Mouse (Mus musculus): ENCODE data around the gene Ugt1a7c.
"Not testable (repeated sequence)": the region's sequence is repeated elsewhere in the genome, so short reads cannot be mapped to it uniquely, and the experiment has no call there.

The Ugt1a7c gene

DNA sequence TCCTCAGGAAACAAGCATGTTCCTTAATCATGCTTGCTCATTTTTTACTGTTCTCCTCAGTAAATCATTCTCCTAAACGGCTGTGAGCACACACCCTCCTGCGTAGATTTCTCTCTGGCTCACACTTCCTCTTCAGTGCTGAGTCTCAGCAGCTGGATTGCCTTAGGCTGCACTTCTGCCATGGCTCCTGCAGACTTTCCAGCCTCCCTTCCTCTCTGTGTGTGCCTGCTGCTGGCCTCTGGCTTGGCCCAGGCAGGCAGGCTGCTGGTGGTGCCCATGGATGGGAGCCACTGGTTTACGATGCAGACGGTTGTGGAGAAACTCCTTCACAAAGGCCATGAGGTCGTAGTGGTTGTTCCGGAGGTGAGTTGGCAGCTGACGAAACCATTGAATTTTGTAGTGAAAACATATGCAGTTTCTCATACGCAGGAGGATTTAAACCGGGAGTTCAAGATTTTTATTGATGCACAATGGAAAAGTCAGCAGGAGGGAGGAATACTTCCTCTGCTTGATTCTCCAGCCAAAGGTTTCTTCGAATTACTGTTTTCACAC lies at the start of gene Ugt1a7c:
Ugt1a7c (plus strand) TSS at position 122 of the 552 bp plus-strand sequence.
- DNase-seq (ENCODE audit: inconsistent age in 2 of 2, low spot score in 1 of 2): peak in 1 of 2 experiments; percentile 38

DNA sequence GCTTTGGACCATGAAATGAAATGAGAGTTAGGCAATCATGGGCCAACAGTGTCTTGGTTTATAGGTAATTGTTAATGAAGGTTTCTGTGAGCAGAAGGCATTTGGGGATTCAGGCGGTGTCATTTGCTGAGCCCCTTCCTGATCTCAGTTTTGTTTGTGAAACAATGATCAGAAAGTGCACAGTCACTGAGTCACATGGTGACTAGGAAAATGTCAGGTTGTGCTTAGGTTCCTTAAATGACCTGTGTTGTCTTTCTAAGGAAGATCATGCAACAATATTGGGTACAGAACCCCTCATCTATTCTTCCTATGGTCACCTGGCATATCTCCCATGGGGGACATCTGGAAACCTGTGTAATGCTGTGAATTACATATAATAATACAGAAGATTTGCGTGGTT lies 47.5 kb upstream of the Ugt1a7c start:
- not testable (repeated sequence) for DNase-seq (ENCODE audit: inconsistent age in 2 of 2, low spot score in 1 of 2)

DNA sequence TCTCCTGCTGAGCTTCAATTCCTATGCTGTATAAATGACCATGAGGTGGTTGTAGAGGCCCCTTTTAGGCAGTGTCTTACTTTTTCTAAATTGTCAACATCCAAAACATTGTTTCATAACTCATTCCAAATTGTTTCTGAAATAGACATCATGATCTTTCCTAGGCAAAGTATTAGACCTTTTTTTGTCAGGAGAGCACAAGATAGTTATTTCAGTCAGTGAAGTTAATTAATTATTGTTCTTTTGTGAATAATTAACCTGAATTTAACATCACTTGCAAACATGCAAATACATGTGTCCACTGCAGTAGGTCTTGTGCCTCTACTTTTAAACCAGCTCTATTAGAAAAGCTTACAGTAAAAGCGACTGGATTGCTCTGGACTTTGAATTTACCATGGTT lies 39.8 kb upstream of the Ugt1a7c start, which contains the start of gene Ugt1a10:
Ugt1a10 (plus strand) TSS at position 301 of the 400 bp plus-strand sequence.
- DNase-seq (ENCODE audit: inconsistent age in 2 of 2, low spot score in 1 of 2): no peak

DNA sequence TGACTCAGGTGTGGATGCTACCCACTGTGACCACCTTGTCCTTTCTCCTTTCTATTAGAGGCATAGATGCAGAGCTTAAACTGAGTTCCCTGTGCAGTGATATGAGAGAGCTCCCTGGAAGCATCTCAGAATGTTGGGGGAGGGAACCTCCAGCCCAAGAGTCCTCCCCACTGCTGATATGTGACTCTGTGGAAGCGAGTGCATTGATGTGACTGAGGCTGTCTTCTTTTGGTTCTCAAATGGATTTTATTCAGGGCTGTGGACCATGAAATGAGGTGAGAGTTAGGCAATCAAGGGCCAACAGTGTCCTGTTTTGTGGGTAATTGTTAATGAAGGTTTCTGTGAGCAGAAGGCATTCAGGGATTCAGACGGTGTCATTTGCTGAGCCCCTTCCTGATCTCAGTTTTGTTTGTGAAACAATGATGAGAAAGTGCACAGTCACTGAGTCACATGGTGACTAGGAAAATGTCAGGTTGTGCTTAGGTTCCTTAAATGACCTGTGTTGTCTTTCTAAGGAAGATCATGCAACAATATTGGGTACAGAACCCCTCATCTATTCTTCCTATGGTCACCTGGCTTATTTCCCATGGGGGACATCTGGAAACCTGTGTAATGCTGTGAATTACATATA lies 28.3 kb upstream of the Ugt1a7c start:
- DNase-seq (ENCODE audit: inconsistent age in 2 of 2, low spot score in 1 of 2): not testable (repeated sequence)

DNA sequence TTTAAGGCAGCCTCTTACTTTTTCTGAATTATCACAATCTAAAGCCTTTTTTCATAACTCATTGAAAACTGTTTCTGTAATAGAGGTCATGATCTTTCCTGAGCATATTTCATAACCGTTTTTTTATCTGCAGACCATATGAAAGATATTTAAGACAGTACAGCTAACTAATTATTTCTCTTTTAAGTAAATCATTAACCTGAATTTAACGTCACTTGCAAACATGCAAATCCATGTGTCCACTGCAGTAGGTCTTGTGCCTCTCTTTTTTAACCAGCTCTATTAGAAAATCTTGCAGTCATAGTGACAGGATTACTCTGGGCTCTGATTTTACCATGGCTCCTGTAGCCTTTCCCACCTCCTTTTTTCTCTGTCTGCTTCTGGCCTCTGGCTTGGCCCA lies 24.4 kb upstream of the Ugt1a7c start, which contains the start of gene Ugt1a9:
Ugt1a9 (plus strand) TSS at position 306 of the 400 bp plus-strand sequence.
- DNase-seq (ENCODE audit: inconsistent age in 2 of 2, low spot score in 1 of 2): no peak

DNA sequence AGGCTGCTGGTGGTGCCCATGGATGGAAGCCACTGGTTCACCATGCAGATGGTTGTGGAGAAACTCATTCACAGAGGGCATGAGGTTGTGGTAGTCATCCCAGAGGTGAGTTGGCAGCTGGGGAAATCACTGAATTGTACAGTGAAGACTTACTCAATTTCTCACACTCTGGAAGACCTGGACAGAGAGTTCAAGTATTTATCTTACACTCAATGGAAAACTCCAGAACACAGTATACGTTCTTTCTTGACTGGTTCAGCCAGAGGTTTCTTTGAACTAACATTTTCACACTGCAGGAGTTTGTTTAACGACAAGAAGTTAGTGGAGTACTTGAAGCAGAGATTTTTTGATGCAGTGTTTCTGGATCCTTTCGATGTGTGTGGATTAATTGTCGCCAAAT lies 24.0 kb upstream of the Ugt1a7c start:
- DNase-seq (ENCODE audit: inconsistent age in 2 of 2, low spot score in 1 of 2): no peak

DNA sequence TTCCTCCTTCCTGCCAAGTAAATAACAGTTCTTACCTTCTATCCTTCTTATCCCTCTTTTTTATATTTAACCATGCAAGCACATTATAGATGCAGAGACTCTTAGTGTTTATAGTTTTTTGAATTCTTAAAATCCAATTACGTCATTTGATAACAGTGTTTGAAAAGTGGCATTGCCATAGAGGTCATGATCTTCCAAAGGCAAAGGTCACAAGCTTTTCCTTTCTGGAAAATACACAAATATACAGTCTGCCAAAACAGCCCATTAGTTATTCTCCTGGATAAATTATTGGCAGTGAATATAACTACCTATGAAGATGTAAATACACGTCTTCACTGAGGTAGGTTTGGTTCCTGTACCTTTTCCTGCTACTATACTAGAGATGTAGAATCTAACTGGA lies 20.4 kb upstream of the Ugt1a7c start:
- no peak for DNase-seq (ENCODE audit: inconsistent age in 2 of 2, low spot score in 1 of 2)

DNA sequence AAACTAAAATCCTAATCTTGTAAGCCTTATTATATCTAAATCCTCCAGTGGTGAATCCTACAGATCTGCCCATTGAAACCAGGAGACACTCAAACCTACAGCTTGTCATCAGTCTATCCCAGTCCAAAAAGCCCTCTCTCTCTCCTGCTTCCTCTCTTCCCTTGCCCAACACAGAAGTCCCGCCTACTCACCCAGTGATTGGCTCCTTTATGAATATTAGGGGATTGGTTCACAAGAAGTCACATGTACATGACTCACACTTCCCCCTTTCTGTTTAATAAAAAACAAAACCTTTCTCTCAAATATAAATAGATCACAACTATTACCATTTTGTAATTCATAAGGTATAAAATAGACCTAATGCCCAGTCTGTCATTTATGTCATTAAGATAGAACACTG lies 17.7 kb upstream of the Ugt1a7c start:
- DNase-seq (ENCODE audit: inconsistent age in 2 of 2, low spot score in 1 of 2): no peak

DNA sequence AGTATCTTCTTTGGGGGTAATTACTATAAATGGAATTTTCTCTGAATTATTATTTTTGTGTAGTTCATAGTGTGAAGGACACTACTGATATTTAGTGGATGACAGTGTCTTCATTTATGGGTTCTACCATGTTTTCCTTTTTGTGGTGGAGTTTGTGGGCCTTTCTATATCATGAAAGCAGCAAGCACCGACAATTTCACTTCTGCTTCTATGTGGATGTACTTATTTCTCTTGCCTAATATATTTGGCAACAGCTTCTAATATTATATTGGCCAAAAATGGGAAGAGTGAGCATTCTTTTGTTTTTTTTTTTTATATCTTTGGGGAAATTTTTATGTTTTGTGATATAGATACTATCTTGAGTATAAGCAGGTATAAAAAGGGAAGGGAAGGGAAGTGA lies 13.2 kb upstream of the Ugt1a7c start:
- DNase-seq (ENCODE audit: inconsistent age in 2 of 2, low spot score in 1 of 2): no peak

DNA sequence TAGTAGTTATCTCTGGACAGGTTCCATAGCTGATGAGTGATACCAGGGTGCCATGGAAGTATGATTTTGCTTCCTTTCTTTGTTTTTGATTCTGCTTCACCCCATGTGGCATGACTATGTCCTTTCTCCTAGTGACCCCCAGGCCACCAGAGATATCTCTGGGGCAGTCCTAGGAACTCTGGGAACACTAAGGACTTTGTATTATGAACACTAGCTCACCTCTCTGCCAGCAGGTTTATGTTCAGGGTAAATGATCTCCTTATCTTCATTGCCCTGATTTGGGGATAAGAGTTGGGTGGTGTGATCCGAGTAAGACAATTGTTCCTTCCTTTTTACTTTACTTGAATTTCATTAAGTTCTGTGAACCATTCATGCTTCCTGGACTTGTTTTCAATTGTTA lies 8.7 kb upstream of the Ugt1a7c start:
- no peak for DNase-seq (ENCODE audit: inconsistent age in 2 of 2, low spot score in 1 of 2)

DNA sequence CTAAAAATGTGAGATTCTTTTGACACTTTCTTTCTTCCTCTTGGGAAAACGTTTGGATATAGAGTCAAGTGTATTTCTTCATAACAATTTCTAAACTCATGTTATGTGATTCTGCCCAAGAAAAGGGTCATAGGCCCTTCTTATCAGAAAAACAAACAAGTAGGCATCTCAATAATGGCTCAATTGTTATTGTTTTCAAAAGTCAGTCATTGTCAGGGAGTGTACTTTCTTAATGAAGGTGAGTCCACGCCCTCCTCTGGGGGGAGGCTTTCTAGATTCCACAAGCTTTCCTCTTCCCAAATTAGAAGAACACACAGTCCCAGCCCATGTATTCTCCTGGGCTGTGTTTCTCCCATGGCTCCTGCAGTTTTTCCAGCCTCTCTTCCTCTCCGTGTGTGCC lies 7.3 kb upstream of the Ugt1a7c start, which contains the start of gene Ugt1a8:
Ugt1a8 (plus strand) TSS at position 301 of the 400 bp plus-strand sequence.
- no peak for DNase-seq (ENCODE audit: inconsistent age in 2 of 2, low spot score in 1 of 2)

DNA sequence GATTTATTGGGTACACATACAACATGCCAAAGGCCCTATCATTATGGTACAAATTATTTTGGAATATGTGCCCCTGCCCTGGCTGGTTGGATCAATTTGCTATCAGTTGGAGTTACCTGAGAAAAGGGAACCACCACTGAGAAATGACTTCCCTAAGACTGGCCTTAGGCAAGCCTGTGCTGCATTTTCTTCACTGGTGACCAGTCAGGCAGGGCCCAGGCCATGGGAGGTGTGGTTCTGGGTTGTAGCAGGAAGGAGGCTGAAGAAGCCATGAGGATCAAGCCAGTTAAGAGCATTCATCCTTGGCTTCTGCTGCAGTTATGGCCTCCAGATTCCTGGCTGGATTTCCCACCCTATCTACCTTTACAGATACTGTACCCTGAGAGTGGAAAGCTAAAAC lies 2.5 kb upstream of the Ugt1a7c start:
- no peak for DNase-seq (ENCODE audit: inconsistent age in 2 of 2, low spot score in 1 of 2)

DNA sequence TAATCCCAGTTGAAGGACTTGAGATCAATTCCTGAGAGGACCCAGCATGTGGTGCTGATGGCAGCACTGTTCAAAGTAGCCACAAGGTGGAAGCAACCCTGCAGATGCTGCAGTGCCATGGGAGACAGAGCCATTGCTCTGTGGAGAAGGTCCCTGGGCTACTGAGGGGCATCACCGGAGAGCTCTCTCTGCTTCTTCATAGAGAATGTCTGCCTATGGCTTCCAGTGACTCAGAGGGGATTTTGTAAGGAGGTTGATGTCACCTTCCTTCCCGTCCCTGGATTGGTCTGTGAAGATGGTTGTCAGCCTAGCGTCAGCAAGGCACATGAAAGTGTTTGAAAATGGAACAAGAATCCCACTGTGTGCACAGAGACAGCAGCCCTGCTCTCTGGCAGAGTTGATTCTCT lies 589 bp upstream of the Ugt1a7c start:
- peak in 1 of 2 experiments; percentile 46 for DNase-seq (ENCODE audit: inconsistent age in 2 of 2, low spot score in 1 of 2)

DNA sequence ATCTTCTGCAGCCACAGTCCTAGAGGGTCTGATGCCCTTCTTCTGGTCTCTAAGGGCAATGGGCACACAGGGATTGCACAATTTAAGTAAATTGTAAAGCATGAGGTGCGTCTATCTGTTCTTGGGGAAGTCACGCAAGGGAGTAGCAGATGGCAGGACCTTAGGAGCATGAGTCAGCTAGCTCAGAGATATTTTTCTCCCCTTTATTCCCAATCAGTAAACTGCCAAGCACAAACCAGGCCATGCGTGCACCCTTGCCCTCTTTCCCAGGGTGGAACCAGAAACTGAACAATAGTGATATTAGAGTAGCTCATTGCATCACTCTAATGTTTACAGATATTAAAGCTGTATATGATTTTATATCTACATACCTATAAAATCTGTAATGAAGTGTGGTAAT lies 3.7 kb downstream of the Ugt1a7c start:
- not testable (repeated sequence) for DNase-seq (ENCODE audit: inconsistent age in 2 of 2, low spot score in 1 of 2)

DNA sequence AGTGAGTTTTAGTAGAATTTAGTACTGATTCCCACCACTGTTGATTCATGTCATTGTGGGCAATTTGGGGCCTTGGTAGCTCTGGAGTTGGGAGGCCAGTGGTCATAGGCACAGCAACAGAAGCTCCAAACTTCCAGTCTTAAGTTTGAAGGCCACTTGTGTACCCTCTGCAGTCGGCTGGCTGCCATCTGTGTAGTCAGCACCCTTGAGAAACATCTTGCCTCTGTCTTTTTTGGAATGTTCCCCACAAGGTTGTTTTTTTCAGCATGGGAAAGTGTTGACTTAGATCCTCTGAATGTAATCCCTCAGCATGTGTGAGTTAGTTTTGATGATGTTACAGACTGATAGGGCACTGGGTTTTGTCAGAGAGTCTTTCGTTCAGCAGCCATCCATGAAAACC lies 4.8 kb downstream of the Ugt1a7c start:
- DNase-seq (ENCODE audit: inconsistent age in 2 of 2, low spot score in 1 of 2): peak in 1 of 2 experiments; percentile 55

DNA sequence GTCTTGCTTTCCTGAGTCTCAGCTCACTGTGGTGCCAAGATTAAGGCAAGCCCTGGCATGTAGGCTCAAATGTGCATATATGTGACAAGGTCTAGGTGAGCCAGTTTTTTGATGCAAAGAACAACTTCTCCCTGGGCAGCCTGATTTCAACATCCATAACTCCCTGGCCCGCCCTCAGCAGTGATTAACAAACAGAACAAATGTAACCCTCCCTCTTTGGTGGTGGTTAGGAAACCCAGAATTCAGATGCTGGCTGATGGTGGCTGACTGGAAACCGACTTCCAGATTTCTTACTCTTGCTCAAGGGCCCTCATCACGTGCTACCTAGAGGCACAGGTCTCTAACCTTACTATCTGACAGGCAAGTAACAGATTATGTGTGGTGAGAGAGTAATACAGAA lies 8.2 kb downstream of the Ugt1a7c start, which contains the start of gene Ugt1a6b:
Ugt1a6b (plus strand) TSS at position 234 of the 400 bp plus-strand sequence.
- DNase-seq (ENCODE audit: inconsistent age in 2 of 2, low spot score in 1 of 2): peak in 1 of 2 experiments; percentile 52

DNA sequence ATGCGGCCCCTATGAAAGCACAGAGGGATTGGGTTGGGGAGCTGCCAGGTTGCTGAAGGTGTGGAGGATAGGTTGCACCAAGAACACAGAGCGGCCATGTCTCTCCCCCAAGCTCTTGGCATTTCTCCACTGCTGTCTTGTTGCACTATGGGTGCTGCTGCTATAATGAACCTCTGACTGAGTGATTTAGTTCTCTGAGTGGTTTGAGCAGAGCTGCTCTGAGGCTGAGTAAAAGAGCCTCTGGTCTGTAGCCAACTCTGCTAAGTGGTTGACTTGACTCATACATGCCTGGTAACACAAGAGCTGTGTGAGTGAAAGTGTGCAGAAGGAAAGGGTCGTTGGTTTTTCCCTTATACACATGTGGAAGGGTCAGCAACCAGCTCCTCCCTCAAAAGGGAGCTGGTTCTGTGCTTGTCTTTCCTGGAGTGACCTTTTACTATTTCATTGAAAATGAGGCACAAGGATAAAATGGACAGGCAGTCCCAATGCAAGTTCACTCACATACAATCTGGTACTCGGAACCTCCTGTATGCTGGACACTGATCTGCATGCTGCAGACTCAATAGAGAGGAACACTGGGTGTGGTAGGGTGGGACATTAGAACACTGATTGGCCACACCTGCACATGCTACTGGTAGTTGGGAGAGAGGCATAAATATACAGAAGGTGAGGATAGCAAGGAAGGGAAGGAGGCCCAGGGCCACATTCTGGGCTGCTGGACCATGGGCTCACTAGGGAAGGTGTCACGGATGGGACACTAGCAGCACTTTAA lies 9.0 kb downstream of the Ugt1a7c start:
- not testable (repeated sequence) for DNase-seq (ENCODE audit: inconsistent age in 2 of 2, low spot score in 1 of 2)

DNA sequence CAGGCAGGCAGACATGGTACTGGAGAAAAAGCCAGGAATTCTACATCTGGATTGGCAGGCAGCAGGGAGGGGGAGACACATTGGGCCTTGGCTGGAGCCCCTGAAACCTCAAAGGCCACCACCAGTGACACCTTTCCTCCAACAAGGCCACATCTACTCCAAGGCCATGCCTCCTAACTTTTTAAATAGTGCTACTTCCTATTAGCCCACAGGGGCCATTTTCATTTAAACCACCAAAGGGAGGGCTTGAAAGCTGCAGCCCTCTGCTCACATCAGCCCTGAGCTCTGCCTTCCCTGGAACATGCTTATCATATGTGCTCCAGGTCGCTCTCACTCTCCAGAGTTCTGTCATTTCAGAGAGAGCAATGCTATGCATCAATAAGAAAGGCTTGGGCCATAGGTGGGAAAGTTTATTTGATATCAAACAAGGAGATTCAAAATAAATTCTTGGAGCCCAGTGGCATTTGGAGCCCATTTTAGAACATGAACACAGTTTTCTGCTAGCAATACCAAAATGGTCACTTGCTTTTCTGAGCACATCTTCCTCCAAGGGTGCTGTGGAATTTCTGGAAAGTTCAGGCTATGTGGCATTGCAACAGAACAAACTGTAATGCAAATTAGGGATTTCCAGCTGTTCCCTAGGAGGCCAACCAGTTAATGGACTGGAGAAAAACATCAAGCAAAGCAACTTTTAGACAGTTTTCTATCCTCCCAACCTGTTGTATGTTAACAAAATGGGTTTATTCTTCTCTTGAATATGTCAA lies 10.0 kb downstream of the Ugt1a7c start:
- DNase-seq (ENCODE audit: inconsistent age in 2 of 2, low spot score in 1 of 2): no peak

DNA sequence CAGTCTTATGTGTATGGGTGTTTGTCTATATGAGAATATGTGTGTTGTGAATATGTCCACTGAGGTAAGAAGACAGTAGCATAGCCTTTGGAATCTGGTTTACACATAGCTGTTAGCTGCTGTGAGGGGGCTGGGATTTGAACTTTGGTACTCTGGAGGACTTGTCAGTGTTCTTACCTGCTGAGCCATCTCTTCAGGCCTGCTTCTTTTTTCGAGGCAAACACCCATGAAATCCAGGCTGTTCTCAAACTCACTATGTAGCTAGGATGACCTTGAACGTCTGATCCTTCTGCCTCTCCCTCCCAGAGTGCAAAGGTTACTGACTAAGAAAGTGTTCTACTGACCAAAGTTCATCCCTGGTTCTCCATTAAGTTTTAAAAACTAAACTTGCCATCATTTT lies 10.8 kb downstream of the Ugt1a7c start:
- DNase-seq (ENCODE audit: inconsistent age in 2 of 2, low spot score in 1 of 2): no peak

DNA sequence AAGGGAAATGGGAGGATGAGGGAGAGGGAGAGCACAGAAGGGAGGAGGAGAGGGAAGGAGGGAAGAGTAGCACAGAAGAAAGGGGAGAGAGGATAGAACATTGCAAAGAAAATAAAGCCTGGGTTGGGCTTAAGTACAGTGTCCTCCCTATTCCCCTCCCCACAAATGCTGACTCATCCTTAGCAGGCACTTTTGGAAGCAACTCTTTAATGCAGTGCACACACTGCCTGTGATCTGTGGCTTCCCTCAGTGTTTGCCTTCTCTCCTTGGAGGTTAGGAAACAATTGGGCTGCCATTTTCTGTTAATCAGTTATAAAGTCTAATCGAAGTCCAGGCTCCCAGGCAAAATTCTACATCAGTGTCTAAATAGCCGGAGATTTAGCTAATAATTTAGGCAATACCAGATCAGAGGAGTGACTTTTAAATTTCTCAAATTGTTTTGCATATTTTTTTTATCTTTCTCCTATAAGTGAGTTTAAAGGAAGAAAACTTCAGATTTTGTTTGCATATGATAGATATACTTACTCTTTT lies 14.2 kb downstream of the Ugt1a7c start:
- DNase-seq (ENCODE audit: inconsistent age in 2 of 2, low spot score in 1 of 2): not testable (repeated sequence)

DNA sequence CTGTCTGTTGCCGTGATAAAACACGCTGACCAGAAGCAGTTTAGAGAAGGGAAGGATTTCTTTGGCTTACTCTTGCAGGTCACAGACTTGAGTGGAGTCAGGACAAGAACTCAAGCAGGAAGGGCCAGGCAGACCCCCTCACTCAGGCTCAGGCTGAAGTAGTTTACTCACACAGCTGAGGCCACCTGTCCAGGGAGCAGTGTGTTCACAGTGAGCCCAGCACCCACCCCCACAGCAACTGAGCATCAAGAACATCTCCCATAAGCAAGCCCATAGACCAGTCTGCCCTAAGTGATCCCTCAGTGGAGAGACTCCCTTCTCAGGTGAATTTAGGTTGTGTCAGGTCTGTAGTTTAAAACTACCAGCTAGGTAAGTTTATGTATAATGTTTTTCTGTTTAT lies 14.7 kb downstream of the Ugt1a7c start:
- DNase-seq (ENCODE audit: inconsistent age in 2 of 2, low spot score in 1 of 2): not testable (repeated sequence)

All from adrenal gland, adult (tissue).